Mouse (Mus musculus): ENCODE data around the gene Saxo2.

DNA sequence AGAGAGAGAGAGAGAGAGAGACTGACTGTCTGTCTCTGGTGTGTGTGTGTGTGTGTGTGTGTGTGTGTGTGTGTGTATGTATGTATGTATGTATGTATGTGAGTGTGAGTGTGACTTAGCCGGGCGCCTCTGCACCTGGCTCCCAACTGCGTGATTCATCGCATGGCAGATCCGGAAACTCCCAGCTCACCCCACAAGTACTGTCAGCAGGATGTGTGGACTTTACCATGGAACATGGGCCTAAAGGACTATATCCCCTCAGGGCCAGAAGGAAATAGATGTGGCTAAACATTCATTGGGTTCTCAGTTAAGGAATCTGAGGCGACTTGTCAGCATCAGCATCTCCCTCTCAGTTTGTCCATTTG is 735 bp upstream of the Saxo2 start:
- TF ChIP-seq CTCF (IDR thresholded peaks at IDR 0.05; ENCODE audit: extremely low read depth, insufficient read length, insufficient replicate concordance, low read depth, low read length) (no peak), POLR2A (IDR thresholded peaks at IDR 0.05; ENCODE audit: low read depth, low read length) (no peak)
